Mouse (Mus musculus): ENCODE measurements at regions not wholly inside any gene's neighbourhood (a gene's known extent, or its start where the extent isn't known, plus 50 kb on each side); places are given as distances from the start of the nearest gene placed in this dataset.

DNA sequence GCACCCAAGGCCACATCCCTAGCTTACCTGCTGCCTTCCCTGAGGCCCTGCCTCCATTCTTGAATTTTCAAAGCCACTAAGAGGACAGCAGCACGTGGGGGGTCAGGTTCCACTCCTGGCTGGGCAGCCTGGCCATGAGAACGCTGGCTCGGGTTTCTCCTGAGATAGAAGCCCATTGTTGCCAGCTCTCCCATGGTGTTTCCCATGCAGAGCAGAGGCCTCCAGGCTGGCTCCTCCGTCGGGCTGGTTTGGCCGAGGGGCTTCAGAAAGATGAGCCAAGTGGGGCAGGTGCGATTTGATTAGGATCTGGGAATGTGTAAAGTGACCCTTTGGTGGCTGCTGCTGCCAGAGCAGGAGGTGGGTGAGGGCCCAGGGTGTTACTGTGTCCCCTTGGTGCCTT, 87.8 kb upstream of the Otos start:
- ATAC-seq (ENCODE audit: extremely low read depth, insufficient number of reproducible peaks, low FRiP score, poor library complexity, severe bottlenecking), result no peak

GRCm38 (mm10) chr1:92733732-92734131, 85.1 kb upstream of the Otos start:
- no peak for ATAC-seq (ENCODE audit: extremely low read depth, insufficient number of reproducible peaks, low FRiP score, poor library complexity, severe bottlenecking)

DNA sequence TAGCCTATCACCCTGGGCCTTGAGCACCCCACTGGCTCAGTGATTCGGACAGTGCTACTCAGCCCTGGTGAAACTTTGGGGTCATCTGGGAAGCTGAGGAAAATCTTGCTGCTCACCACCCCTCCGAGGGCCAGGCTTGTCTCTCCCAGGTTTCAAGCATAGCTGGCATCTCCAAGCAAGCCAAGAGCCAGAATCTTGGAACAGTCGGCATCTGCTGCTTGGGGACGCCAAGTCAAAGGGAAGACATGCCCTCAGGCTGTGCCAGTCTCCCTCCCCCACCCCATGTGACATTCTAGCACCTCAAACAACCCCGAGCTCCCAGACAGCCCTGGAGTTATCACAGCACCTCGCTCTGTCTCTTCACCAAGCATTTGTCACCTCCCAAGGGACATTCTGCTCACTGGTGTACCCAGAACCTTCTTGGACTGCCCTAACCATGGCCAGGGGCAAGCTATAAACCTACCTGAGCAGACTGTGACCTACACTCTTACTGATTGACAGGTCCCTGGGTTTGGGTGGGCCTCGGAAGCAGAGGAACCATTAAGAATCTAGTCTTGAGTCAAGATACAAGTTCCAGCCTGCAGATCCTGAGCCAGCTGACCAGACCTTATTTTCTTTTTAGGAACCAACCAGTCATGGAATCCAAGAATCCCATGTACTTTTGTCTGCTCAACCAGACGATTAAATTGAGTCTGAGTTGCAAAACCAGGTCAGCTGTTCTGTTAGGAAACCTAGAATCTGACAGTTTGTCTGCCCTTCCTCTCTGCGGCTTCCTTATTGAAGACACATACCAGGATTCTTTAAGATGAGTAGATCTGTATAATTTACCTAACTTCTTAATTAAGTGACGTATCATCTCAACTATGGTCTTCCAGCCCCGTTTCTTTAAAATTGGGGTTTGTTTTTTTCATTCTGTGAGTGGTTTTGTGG, 83.0 kb upstream of the Otos start:
- no peak for ATAC-seq (ENCODE audit: extremely low read depth, insufficient number of reproducible peaks, low FRiP score, poor library complexity, severe bottlenecking)

- no peak for ATAC-seq (ENCODE audit: extremely low read depth, insufficient number of reproducible peaks, low FRiP score, poor library complexity, severe bottlenecking)
These were observed 81.9 kb upstream of the Otos start for GRCm38 (mm10) chr1:92730576-92730975.

- ATAC-seq (ENCODE audit: extremely low read depth, insufficient number of reproducible peaks, low FRiP score, poor library complexity, severe bottlenecking), result no peak
These were observed 79.3 kb upstream of the Otos start for GRCm38 (mm10) chr1:92727961-92728360.

DNA sequence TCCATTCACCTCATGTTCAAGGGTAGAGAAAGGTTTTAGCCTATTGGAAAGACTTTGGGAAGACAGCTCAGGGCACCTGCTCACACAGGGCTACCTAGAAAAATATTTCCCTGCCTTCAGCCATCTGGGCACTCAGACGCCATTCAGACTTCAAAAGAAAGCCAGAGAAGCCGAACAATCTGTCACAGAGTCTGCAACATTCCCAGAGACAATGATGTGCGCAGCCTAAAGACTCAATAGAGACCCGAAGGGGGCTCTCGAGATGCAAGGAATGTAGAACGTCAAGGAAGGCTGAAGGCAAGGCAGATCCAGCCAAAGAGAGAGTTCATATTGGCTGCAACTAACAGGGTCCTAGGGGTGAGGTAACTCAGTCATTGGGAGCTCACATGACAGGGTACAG, 78.7 kb upstream of the Otos start:
- ATAC-seq (ENCODE audit: extremely low read depth, insufficient number of reproducible peaks, low FRiP score, poor library complexity, severe bottlenecking), result no peak

DNA sequence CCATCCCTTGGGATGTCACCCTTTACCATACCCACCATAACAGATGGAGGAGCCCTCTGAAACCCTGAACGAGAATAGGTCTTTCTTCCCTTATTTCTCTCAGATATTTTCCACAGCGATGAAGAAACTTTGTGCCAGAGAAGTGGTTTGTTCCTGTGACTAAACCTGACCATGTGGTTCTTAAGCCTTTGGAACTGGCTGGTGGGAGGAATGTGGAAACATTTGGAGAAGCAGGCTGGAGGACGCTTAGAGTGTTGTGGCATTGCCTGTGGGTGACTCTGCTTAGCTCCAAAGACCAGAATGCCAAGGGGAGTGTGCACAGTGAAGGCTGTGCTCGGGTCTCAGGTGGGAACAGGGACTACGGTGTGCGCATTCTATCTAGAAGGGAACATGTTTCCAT, 77.7 kb upstream of the Otos start:
- ATAC-seq (ENCODE audit: extremely low read depth, insufficient number of reproducible peaks, low FRiP score, poor library complexity, severe bottlenecking), result no peak

GRCm38 (mm10) chr1:92724135-92724534, 75.5 kb upstream of the Otos start:
- no peak for ATAC-seq (ENCODE audit: extremely low read depth, insufficient number of reproducible peaks, low FRiP score, poor library complexity, severe bottlenecking)

DNA sequence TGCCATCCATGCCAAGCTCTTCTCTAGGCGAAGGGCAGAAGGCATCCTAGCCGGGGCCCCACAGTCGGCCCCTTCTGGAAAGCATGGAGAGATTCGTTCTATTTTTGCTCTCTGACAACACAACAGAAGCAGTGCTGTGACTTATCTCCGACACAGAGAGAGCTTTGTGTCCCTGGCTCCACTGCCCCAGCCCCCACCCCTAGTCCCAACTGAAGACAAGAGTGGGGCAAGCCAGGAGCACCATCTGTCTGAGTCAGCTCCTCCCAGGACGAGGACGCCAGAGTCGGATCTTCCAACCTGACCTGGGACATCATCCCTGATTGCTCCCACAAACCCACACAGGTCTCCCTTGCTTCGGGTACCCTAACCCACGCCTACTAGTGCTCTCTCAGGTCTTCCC, 71.9 kb upstream of the Otos start:
- ATAC-seq (ENCODE audit: extremely low read depth, insufficient number of reproducible peaks, low FRiP score, poor library complexity, severe bottlenecking), result no peak

- ATAC-seq (ENCODE audit: extremely low read depth, insufficient number of reproducible peaks, low FRiP score, poor library complexity, severe bottlenecking), result no peak
These were observed 71.2 kb upstream of the Otos start for GRCm38 (mm10) chr1:92719864-92720263.

- no peak for ATAC-seq (ENCODE audit: extremely low read depth, insufficient number of reproducible peaks, low FRiP score, poor library complexity, severe bottlenecking)
These were observed 69.5 kb upstream of the Otos start for GRCm38 (mm10) chr1:92718108-92718507.

DNA sequence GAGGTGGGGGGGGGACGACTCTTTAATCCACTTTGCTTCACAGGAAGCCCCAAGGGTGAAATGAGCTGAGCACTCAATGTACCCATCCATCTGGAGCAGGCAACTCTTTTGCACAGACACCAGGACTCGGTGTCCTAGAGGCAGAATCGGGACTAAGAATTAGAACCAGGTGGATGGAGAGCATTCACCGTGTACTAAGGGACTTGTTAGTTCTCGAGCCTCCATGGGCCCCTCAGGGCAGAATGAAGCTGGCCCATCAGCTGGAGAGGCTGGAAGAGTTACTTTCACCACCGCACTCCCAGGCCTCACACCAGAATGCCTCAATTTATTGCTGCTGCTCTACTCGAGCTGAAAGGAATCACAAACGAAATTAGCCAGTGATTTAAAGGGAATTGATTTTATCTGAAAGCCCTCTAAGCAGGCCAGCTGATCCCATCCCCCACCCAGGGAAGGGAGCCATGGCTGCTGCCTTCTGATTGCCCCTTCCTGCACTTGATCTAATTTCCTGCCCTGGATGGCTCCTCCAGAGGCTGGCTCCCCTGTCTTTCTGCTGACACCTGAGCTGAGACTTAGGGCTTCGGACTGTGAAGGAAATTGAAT, 66.2 kb upstream of the Otos start:
- ATAC-seq (ENCODE audit: extremely low read depth, insufficient number of reproducible peaks, low FRiP score, poor library complexity, severe bottlenecking), result no peak

DNA sequence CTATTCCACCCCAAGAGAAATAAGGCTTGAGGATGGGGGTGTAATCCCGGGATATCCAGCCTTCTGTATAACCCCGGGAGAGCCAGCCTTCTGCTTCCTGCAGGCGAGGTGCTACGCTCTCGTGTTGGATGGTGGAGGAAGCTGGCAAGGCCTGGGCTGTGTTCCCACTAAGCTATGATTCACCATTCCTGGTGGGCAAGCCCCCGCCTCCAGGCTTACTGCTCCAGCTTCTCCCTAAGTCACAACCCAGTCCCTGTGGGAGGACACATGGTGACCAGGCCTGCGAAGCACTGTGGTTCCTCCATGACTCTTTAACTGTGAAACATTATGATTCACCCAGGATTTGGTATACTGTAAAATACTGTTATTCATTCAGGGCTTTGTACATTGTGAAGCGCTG, 63.7 kb upstream of the Otos start:
- ATAC-seq (ENCODE audit: extremely low read depth, insufficient number of reproducible peaks, low FRiP score, poor library complexity, severe bottlenecking), result no peak

- no peak for ATAC-seq (ENCODE audit: extremely low read depth, insufficient number of reproducible peaks, low FRiP score, poor library complexity, severe bottlenecking)
These were observed 61.7 kb upstream of the Otos start for GRCm38 (mm10) chr1:92710321-92710839.

- ATAC-seq (ENCODE audit: extremely low read depth, insufficient number of reproducible peaks, low FRiP score, poor library complexity, severe bottlenecking), result no peak
These were observed 60.7 kb upstream of the Otos start for GRCm38 (mm10) chr1:92709190-92709850.

- no peak for ATAC-seq (ENCODE audit: extremely low read depth, insufficient number of reproducible peaks, low FRiP score, poor library complexity, severe bottlenecking)
These were observed 59.6 kb upstream of the Otos start for GRCm38 (mm10) chr1:92707917-92708897.

GRCm38 (mm10) chr1:92707441-92707840, 58.8 kb upstream of the Otos start:
- ATAC-seq (ENCODE audit: extremely low read depth, insufficient number of reproducible peaks, low FRiP score, poor library complexity, severe bottlenecking), result no peak

DNA sequence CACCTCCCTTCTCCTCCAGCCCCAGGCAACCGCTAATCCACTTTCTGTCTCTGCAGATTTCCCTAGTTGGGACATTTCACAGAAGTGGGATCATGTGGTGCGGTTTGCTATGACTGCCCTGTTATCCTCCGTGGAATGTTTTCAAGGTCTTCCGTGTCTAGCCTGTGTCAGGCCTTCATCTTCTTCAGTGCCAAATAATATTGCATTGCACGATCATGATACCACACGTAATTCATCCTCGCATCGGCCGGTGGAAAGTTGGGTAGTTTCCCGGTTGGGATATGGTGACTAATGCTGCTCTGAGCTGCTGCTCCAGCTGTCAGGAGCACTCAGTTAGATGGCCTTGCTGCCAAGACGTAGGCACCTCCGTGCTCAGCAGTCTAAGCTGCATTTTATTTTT, 55.3 kb upstream of the Otos start:
- no peak for ATAC-seq (ENCODE audit: extremely low read depth, insufficient number of reproducible peaks, low FRiP score, poor library complexity, severe bottlenecking)

GRCm38 (mm10) chr1:92703270-92703669, 54.6 kb upstream of the Otos start:
- no peak for ATAC-seq (ENCODE audit: extremely low read depth, insufficient number of reproducible peaks, low FRiP score, poor library complexity, severe bottlenecking)
